Mouse (Mus musculus) midbrain, embryonic 15.5 days (tissue): Measurements from ENCODE around the gene Ccdc187. TPM values are rescaled to one million over a fixed set of nuclear protein-coding genes. Genes with fewer than 3 reads are reported as not detected.

ENCODE experiments used
- ATAC-seq: fragments of 200-750 bp; cut with Nextera tagmentation; replicated peaks from 2 replicates; pipeline ENCODE4 v1.8.0; 2017; ENCODE audit warnings: moderate TSS enrichment
- H3K27ac ChIP-seq: fragments of 300-500 bp; sonication (generic); 2 replicates; pipeline ENCODE4 v1.5.1; 2015; ENCODE audit warnings: mild to moderate bottlenecking, inconsistent platforms
- H3K27me3 ChIP-seq: fragments of 300-500 bp; sonication (generic); replicated peaks from 2 replicates; pipeline ENCODE4 v1.6.1; 2015; ENCODE audit warnings: inconsistent platforms
- H3K36me3 ChIP-seq: fragments of 300-500 bp; sonication (generic); replicated peaks from 2 replicates; pipeline ENCODE4 v1.6.1; 2015; ENCODE audit warnings: inconsistent platforms
- H3K4me1 ChIP-seq: fragments of 300-500 bp; sonication (generic); 2 replicates; pipeline ENCODE4 v1.6.1; 2015; ENCODE audit warnings: inconsistent platforms
- H3K4me2 ChIP-seq: fragments of 300-500 bp; sonication (generic); 2 replicates; pipeline ENCODE4 v1.6.1; 2015; ENCODE audit warnings: inconsistent platforms, mild to moderate bottlenecking, moderate library complexity
- H3K4me3 ChIP-seq: fragments of 300-500 bp; sonication (generic); 2 replicates; pipeline ENCODE4 v1.5.1; 2015; ENCODE audit warnings: mild to moderate bottlenecking, inconsistent platforms
- H3K9ac ChIP-seq: fragments of 300-500 bp; sonication (generic); 2 replicates; pipeline ENCODE4 v1.6.1; 2015; ENCODE audit warnings: mild to moderate bottlenecking, inconsistent platforms
- H3K9me3 ChIP-seq: fragments of 300-500 bp; sonication (generic); 2 replicates; pipeline ENCODE4 v1.6.1; 2016; ENCODE audit warnings: inconsistent platforms
- WGBS: fragments of 180-500 bp; shearing (Covaris S2); methylation state at CpG from one replicate; pipeline ENCODE4 v1.1.7; 2015; ENCODE audit warnings: mixed read lengths; 5-methylcytosine and 5-hydroxymethylcytosine counted together
- polyA plus RNA-seq: library from polyadenylated mRNA; unstranded; fragments of >200 nt; fragmentation: Nextera tagmentation; extraction: Ambion mirVana; gene quantifications from 2 replicates; pipeline ENCODE4 v1.2.1, GENCODE M21; 2015

Gene Ccdc187
- polyA plus RNA-seq, 1 experiment from 2014 or later, result 0.25 TPM

- ATAC-seq, result no peak
- H3K4me2 ChIP-seq, result peak overlapping the region; percentile 72
- H3K9ac ChIP-seq, result peak overlapping the region; percentile 94; the same call in 1 of the 2 replicates
- WGBS, result 66% methylated on average over 13 of the region's 13 CpGs
- no peaks in the 10 kb centered on the region for H3K9me3 ChIP-seq
- peaks cover 47% of the 10 kb centered on the region for H3K4me1 ChIP-seq
- no peaks in the 10 kb centered on the region for H3K27me3 ChIP-seq
- H3K27ac ChIP-seq, result peak overlapping the region; percentile 97
- H3K4me3 ChIP-seq, result peak overlapping the region; percentile 84
- H3K36me3 ChIP-seq, result no peaks in the 10 kb centered on the region
Measured at GRCm38 (mm10) chr2:26314281-26315071, 20.1 kb upstream of the Ccdc187 start.

DNA sequence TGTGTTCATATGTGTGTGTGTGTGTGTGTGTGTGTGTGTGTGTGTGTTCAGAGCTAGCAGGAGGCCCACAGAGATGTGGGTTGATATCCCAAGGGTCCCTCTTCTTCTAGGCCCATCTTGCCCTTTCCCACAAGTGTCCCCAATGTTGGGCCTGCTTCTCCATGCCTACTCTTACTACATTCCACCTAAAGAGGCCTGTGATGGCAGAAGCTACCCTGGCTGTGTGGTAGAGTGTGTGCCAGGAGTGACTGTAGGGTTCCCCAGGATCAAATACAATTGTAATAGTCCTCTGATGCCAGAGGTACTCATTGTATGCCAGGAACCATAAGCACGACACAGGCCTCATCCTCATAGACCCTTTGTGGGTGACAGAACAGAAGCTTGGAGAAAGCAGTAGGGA, 19.0 kb upstream of the Ccdc187 start:
- 94% methylated on average over 1 of the region's 1 CpGs for WGBS
- H3K36me3 ChIP-seq, result no peaks in the 10 kb centered on the region

DNA sequence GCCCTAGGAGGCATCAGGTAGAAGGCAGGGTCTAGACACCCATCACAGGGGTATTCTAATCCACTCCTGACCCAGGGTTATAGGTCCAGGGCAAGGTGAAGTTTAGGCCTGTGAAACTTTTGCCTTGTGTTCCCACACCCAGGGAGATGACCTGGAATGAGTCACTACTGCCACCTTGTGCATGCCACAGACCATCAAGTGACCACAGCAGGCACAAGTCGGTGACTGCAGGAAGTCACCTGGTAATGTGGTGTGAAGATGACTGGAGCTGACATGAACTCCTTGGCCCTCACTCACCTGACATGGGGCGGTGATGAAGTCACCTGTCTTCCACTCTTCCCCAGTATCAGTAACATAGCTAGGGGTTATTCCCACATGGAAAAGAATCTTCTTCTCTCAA, 18.5 kb upstream of the Ccdc187 start:
- Histone ChIP-seq H3K9ac (no peak overlapping the region), H3K4me1 (peaks cover 32% of the 10 kb centered on the region), H3K27me3 (no peaks in the 10 kb centered on the region), H3K9me3 (no peaks in the 10 kb centered on the region), H3K4me3 (no peak overlapping the region), H3K36me3 (no peaks in the 10 kb centered on the region), H3K27ac (no peak overlapping the region), H3K4me2 (no peak overlapping the region)
- 76% methylated on average over 2 of the region's 2 CpGs for WGBS
- no peak for ATAC-seq

More for the DNA sequence above, 19.0 kb upstream of the Ccdc187 start:
- H3K4me1 ChIP-seq, result peaks cover 38% of the 10 kb centered on the region
- no peak overlapping the region for H3K4me3 ChIP-seq
- H3K9me3 ChIP-seq, result no peaks in the 10 kb centered on the region
- no peak overlapping the region for H3K4me2 ChIP-seq
- H3K9ac ChIP-seq, result no peak overlapping the region
- no peak for ATAC-seq
- no peak overlapping the region for H3K27ac ChIP-seq
- no peaks in the 10 kb centered on the region for H3K27me3 ChIP-seq

DNA sequence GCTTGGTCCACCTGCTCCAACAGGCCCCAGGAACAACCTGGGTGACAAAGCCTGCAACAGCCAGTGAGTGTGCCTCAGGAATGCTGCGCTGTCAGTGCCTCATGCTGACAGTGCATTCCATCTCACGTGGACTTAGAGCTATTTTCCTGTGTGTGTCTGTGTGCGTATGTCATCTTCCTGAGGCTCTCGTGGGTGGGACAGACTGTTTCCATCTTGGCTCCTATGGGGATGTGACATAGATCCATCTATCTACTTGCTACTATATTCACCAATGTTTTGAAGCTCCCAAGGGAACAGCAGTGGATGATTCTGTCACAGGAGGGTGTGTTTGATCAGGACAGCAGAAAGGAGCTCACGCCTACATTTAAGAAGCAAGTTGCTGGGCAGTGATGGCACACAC, 17.6 kb upstream of the Ccdc187 start:
- no peak overlapping the region for H3K27ac ChIP-seq
- peaks cover 24% of the 10 kb centered on the region for H3K4me1 ChIP-seq
- H3K4me2 ChIP-seq, result no peak overlapping the region
- H3K36me3 ChIP-seq, result no peaks in the 10 kb centered on the region
- H3K4me3 ChIP-seq, result no peak overlapping the region
- no peak overlapping the region for H3K9ac ChIP-seq
- H3K27me3 ChIP-seq, result no peaks in the 10 kb centered on the region
- ATAC-seq, result no peak
- WGBS, result 78% methylated on average over 5 of the region's 5 CpGs
- H3K9me3 ChIP-seq, result no peaks in the 10 kb centered on the region

GRCm38 (mm10) chr2:26309739-26310138, 15.4 kb upstream of the Ccdc187 start:
- Histone ChIP-seq H3K9me3 (no peaks in the 10 kb centered on the region), H3K9ac (0 out of 2 replicates have a peak overlapping the region, but pooled peaks have one; percentile 25), H3K36me3 (no peaks in the 10 kb centered on the region), H3K4me2 (no peak overlapping the region), H3K4me1 (peaks cover 13% of the 10 kb centered on the region), H3K27ac (peak overlapping the region; percentile 31; the same call in 1 of the 2 replicates), H3K4me3 (no peak overlapping the region), H3K27me3 (no peaks in the 10 kb centered on the region)
- 16% methylated on average over 10 of the region's 10 CpGs for WGBS
- ATAC-seq, result peak; percentile 23; the same call in 1 of the 2 replicates

DNA sequence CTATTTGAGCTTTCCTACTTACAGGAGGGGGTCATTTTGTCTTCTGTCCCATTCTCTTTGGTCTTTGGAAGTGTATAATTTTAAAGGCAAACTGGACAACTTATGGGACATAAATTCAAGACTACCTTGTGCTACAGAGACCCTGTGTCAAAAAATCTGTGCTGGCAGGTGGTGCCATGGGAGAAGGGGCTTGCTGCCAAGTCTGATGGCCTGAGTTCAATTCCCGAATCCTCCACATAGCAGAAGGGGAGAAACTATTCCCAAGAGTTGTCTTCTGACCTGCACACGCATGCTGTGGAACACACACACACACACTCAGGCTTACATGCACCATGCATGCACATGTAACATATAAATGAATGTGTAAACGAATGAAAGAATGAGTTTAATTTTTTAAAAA, 12.3 kb upstream of the Ccdc187 start:
- Histone ChIP-seq H3K9me3 (no peaks in the 10 kb centered on the region), H3K4me3 (no peak overlapping the region), H3K4me2 (no peak overlapping the region), H3K4me1 (peaks cover 9% of the 10 kb centered on the region; the same call in 1 of the 2 replicates), H3K9ac (no peak overlapping the region), H3K36me3 (no peaks in the 10 kb centered on the region), H3K27me3 (no peaks in the 10 kb centered on the region), H3K27ac (no peak overlapping the region)
- WGBS, result 92% methylated on average over 3 of the region's 3 CpGs
- ATAC-seq, result no peak

DNA sequence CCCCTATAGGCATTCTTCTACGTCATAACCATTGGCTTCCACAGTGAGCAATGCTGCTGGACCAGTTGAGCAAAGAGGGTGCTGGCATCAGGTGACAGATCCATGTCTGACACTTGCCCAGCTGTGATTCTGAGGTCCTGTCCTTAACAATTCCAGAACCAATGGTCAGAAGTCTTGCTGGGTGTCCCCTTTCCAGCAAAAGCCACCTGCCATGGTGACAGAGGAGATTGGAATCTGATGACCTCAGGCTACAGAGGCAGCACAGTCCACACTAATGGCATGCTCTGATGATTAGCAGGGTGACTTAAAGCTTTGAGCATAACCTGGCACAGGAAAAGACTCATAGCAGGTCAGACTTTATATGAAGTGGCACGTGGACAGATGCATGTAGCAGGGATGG, 11.2 kb upstream of the Ccdc187 start:
- H3K4me1 ChIP-seq, result peaks cover 11% of the 10 kb centered on the region
- H3K36me3 ChIP-seq, result no peaks in the 10 kb centered on the region
- H3K9me3 ChIP-seq, result no peaks in the 10 kb centered on the region
- no peak for ATAC-seq
- H3K9ac ChIP-seq, result no peak overlapping the region
- WGBS, result 83% methylated on average over 2 of the region's 2 CpGs
- no peak overlapping the region for H3K27ac ChIP-seq
- H3K4me2 ChIP-seq, result no peak overlapping the region
- H3K4me3 ChIP-seq, result no peak overlapping the region
- H3K27me3 ChIP-seq, result no peaks in the 10 kb centered on the region

DNA sequence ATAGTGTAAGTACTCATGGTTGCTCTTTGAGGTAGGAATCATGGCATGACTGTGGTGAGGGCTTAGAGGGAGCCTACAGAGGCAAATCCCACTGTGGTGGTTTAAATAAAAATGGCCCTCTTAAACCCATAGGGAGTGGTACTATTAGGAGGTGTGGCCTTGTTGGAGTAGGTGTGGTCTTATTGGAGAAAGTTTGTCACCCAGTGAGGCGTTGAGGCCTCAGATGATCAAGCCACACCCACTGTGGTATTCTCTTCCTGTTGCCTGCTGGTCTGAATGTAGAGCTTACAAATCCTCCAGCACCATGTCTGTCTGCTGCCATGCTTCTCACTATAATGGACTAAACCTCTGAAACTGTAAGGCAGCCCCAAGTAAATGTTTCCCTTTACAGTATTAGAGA, 10.4 kb upstream of the Ccdc187 start:
- H3K4me2 ChIP-seq, result no peak overlapping the region

DNA sequence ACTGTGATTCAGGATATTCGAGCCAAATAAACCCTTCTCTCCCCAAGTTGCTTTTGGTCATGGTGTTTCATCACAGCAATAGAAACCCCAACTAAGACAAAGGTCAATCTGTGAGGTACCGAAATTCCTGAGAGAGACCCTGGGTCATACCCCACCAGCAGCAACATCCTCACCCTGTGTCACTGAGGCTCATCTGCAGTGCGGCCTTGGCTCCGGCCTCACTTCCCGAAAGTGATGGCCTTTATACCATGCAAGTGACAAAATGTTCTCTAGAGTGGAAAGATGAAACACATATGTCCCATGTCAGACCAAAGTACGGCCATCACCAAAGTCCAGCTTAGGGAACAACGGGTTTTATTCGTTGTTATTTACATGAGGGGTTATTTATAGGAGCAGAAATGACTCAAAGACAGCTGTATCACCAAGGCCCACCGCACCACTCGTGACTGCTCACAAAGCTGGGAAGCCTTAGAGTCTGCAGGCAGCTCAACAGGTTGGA, 7.7 kb upstream of the Ccdc187 start:
- no peaks in the 10 kb centered on the region for H3K9me3 ChIP-seq
- peaks cover 37% of the 10 kb centered on the region for H3K4me1 ChIP-seq
- no peak overlapping the region for H3K4me2 ChIP-seq
- no peak overlapping the region for H3K9ac ChIP-seq
- WGBS, result 92% methylated on average over 10 of the region's 10 CpGs
- no peak for ATAC-seq
- no peaks in the 10 kb centered on the region for H3K27me3 ChIP-seq
- no peak overlapping the region for H3K4me3 ChIP-seq
- H3K36me3 ChIP-seq, result no peaks in the 10 kb centered on the region
- H3K27ac ChIP-seq, result no peak overlapping the region

More for the DNA sequence above, 10.4 kb upstream of the Ccdc187 start:
- 74% methylated on average over 1 of the region's 1 CpGs for WGBS
- Histone ChIP-seq H3K9me3 (no peaks in the 10 kb centered on the region), H3K36me3 (no peaks in the 10 kb centered on the region), H3K4me3 (no peak overlapping the region), H3K27me3 (no peaks in the 10 kb centered on the region), H3K9ac (no peak overlapping the region), H3K27ac (no peak overlapping the region), H3K4me1 (peaks cover 15% of the 10 kb centered on the region)
- ATAC-seq, result no peak

DNA sequence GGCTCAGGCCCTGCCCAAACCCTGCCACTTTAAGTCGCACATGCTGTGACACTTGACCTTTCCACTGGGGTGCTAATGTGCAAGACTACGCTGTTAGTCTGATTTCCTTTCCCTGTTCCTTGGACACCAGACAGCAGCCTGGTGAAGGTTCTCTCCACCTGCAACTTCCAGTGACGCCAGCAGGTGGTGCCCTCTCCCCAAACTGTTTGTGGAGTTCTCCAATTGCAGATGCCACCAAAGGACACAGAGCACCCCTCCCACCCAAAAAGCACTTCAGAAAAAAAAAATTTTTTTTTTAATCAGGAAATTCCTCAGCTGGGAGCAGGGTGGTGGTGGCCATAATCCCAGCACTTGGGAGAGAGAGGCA, 6.4 kb upstream of the Ccdc187 start:
- no peak overlapping the region for H3K4me3 ChIP-seq
- no peaks in the 10 kb centered on the region for H3K27me3 ChIP-seq
- no peaks in the 10 kb centered on the region for H3K9me3 ChIP-seq
- ATAC-seq, result no peak
- 3% methylated on average over 3 of the region's 3 CpGs for WGBS
- H3K4me2 ChIP-seq, result no peak overlapping the region
- H3K9ac ChIP-seq, result no peak overlapping the region
- no peaks in the 10 kb centered on the region for H3K36me3 ChIP-seq
- no peak overlapping the region for H3K27ac ChIP-seq
- peaks cover 44% of the 10 kb centered on the region for H3K4me1 ChIP-seq

DNA sequence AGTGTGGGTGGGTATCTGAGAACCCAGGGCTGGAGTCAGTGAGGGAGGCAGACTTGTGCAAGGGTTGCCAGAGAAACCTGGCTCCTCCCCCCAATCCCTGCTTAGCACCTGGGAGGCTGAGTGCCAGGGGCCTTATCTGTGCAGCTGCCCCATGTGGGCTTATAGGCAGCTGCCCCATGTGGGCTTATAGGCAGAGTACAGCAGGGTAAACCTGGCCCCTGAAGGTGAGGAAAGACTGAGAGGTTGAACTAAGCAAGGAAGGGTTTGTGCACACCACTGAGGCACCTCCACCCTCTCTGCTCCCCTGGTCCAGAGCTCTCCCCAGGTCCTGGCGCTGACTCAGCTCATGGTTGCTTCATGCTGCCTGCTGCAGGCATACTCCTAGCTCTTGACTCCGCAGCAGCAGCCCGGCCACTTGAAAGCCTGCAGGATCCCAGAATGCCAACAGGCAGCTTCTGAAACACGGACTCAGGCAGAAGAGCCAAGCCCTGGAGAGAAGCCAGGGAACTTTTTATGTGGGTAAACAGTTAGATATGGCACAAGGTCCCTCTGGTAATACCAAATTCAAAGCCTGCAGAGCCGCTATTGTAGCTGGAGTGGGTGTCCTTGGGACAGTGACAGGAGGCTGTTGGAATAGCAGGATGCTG, 5.9 kb upstream of the Ccdc187 start:
- Histone ChIP-seq H3K4me1 (peaks cover 44% of the 10 kb centered on the region), H3K27ac (0 out of 2 replicates have a peak overlapping the region, but pooled peaks have one; percentile 81), H3K36me3 (no peaks in the 10 kb centered on the region), H3K9me3 (no peaks in the 10 kb centered on the region), H3K4me3 (no peak overlapping the region), H3K4me2 (no peak overlapping the region), H3K9ac (no peak overlapping the region), H3K27me3 (no peaks in the 10 kb centered on the region)
- ATAC-seq, result no peak; the same call in 1 of the 2 replicates
- WGBS, result 37% methylated on average over 5 of the region's 5 CpGs

DNA sequence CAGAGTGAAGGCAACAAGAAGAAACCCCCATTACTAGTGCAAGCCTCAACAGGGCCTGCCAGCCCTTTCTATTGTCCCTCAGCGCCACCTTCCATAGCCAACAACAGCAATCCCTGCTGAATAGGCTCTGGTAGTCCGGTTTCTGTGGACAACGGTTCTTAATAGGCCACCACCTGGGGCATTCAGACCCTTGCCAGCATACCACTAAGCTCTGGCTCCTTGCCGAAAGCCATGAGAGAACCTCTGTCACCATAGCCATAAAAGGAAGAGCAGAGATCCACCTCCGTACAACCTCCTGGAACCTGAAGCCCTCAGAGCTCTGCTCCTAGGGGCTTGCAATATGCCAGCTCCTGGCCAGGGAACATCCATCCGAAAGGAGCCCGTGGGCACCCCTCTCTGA, 5.0 kb upstream of the Ccdc187 start:
- no peak for ATAC-seq
- 20% methylated on average over 7 of the region's 7 CpGs for WGBS
- Histone ChIP-seq H3K27me3 (no peaks in the 10 kb centered on the region), H3K27ac (peak overlapping the region; percentile 81), H3K9ac (no peak overlapping the region), H3K4me2 (peak overlapping the region; percentile 38; the same call in 1 of the 2 replicates), H3K9me3 (no peaks in the 10 kb centered on the region), H3K4me1 (peaks cover 44% of the 10 kb centered on the region), H3K36me3 (no peaks in the 10 kb centered on the region), H3K4me3 (no peak overlapping the region)
